Mouse (Mus musculus) neural tube, embryonic 13.5 days (tissue): ENCODE data around the gene Olfr223. TPM values are rescaled to one million over a fixed set of nuclear protein-coding genes. Genes with fewer than 3 reads are reported as not detected.

Experiments used
- ATAC-seq: fragments of 200-750 bp; cut with Nextera tagmentation; 2 replicates; pipeline ENCODE4 v1.8.0; 2017; ENCODE audit warnings: low read depth, mild to moderate bottlenecking, moderate TSS enrichment, moderate library complexity
- H3K27ac ChIP-seq: fragments of 300-500 bp; sonication (generic); replicated peaks from 2 replicates; pipeline ENCODE4 v1.5.1; 2015; ENCODE audit warnings: moderate library complexity, mild to moderate bottlenecking, inconsistent platforms
- H3K27me3 ChIP-seq: fragments of 300-500 bp; sonication (generic); 2 replicates; pipeline ENCODE4 v1.6.1; 2015; ENCODE audit warnings: mild to moderate bottlenecking, inconsistent platforms
- H3K36me3 ChIP-seq: fragments of 300-500 bp; sonication (generic); 2 replicates; pipeline ENCODE4 v1.6.1; 2015; ENCODE audit warnings: mild to moderate bottlenecking, inconsistent platforms
- H3K4me1 ChIP-seq: fragments of 300-500 bp; sonication (generic); replicated peaks from 2 replicates; pipeline ENCODE4 v1.6.1; 2015; ENCODE audit warnings: inconsistent platforms
- H3K4me2 ChIP-seq: fragments of 300-500 bp; sonication (generic); 2 replicates; pipeline ENCODE4 v1.6.1; 2015; ENCODE audit warnings: inconsistent platforms, mild to moderate bottlenecking, moderate library complexity
- H3K4me3 ChIP-seq: fragments of 300-500 bp; sonication (generic); 2 replicates; pipeline ENCODE4 v1.5.1; 2015; ENCODE audit warnings: mild to moderate bottlenecking, inconsistent platforms
- H3K9ac ChIP-seq: fragments of 300-500 bp; sonication (generic); 2 replicates; pipeline ENCODE4 v1.6.1; 2015; ENCODE audit warnings: moderate library complexity, mild to moderate bottlenecking, inconsistent platforms
- H3K9me3 ChIP-seq: fragments of 300-500 bp; sonication (generic); 2 replicates; pipeline ENCODE4 v1.6.1; 2016; ENCODE audit warnings: inconsistent platforms
- WGBS: fragments of 180-500 bp; shearing (Covaris S2); methylation state at CpG from one replicate; pipeline ENCODE4 v1.1.7; 2015; 5-methylcytosine and 5-hydroxymethylcytosine counted together
- polyA plus RNA-seq: library from polyadenylated mRNA; unstranded; fragments of >200 nt; fragmentation: Nextera tagmentation; extraction: Ambion mirVana; gene quantifications from 2 replicates; pipeline ENCODE4 v1.2.1, GENCODE M21; 2015

Olfr223 gene
- polyA plus RNA-seq = not detected in 2 replicates

DNA sequence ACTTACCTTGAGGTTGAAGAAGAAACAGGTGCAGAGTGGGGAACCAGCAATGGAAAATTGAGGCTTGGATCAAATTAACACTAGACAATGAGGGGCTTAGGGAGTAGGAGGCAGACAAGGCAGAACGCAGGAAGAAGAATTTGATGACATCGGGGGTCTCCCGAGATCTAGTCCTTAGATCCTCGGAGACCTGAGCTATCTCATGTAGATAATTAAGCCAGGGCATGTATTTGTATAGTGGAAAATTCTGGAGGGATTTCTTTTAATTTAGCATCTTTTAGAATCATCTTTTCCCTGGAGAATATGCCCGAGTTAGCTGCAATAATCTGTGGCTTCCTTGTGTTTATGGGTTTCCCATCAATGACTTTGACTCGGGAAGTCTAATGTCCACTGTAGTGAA, at the start of gene Olfr223:
Olfr223 (minus strand) TSS at position 101 of the 400 bp plus-strand sequence.
- 81% methylated on average over 6 of the region's 6 CpGs for WGBS
- no peak for ATAC-seq
- Histone ChIP-seq H3K9me3 (no peaks in the 10 kb centered on the region), H3K4me2 (no peak within 1 kb of the TSS), H3K27ac (no peak within 1 kb of the TSS), H3K4me1 (no peaks in the 10 kb centered on the region), H3K4me3 (no peak within 1 kb of the TSS), H3K36me3 (no peaks in the 10 kb centered on the region), H3K27me3 (no peaks in the 10 kb centered on the region), H3K9ac (no peak within 1 kb of the TSS)

DNA sequence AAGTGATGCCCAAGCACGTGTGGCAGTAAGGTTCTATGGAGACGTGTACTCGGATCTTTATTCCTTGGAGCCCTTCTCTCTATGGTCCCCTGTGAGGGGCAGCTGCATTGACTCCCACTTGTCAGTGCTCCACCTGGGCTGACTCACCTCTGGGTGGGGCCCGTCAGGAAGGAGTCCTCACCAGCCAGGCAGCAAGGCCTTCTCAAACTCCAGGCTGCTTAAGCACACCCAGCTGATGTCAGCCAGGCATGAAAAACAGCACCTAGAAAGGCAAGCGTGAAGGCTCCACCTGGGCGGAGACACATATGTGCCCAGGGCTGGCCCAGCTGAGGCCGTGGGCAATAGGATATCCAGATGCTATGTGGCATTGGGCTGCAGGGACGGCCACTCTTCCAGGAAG, 49.3 kb upstream of the Olfr223 start:
- WGBS = 84% methylated on average over 8 of the region's 8 CpGs
- no peak for ATAC-seq
- H3K27ac ChIP-seq = no peak overlapping the region
- H3K4me2 ChIP-seq = no peak overlapping the region
- no peak overlapping the region for H3K9ac ChIP-seq
- H3K4me1 ChIP-seq = no peaks in the 10 kb centered on the region
- no peaks in the 10 kb centered on the region for H3K27me3 ChIP-seq
- no peaks in the 10 kb centered on the region for H3K36me3 ChIP-seq
- no peak overlapping the region for H3K4me3 ChIP-seq
- H3K9me3 ChIP-seq = no peaks in the 10 kb centered on the region

DNA sequence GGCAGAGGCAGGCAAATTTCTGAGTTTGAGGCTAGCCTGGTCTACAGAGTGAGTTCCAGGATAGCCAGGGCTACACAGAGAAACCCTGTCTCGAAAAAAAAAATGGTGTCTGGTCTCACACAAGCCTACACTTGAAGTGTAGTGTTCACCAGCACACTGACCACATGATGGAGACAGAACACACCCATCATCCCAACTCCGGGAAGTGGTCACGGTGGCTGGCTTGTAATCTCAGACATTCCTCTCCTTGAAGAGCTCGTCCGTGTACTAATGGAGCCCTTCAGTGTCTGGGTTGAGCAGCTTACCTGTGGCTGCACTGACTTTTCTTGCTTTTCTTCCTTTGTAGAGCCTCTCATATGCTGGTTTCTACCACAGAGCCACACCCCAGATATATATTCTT, 48.1 kb upstream of the Olfr223 start:
- Histone ChIP-seq H3K27ac (no peak overlapping the region), H3K4me1 (no peaks in the 10 kb centered on the region), H3K4me3 (no peak overlapping the region), H3K9me3 (no peaks in the 10 kb centered on the region), H3K9ac (no peak overlapping the region), H3K4me2 (no peak overlapping the region), H3K27me3 (no peaks in the 10 kb centered on the region), H3K36me3 (no peaks in the 10 kb centered on the region)
- ATAC-seq = no peak
- 83% methylated on average over 5 of the region's 5 CpGs for WGBS

DNA sequence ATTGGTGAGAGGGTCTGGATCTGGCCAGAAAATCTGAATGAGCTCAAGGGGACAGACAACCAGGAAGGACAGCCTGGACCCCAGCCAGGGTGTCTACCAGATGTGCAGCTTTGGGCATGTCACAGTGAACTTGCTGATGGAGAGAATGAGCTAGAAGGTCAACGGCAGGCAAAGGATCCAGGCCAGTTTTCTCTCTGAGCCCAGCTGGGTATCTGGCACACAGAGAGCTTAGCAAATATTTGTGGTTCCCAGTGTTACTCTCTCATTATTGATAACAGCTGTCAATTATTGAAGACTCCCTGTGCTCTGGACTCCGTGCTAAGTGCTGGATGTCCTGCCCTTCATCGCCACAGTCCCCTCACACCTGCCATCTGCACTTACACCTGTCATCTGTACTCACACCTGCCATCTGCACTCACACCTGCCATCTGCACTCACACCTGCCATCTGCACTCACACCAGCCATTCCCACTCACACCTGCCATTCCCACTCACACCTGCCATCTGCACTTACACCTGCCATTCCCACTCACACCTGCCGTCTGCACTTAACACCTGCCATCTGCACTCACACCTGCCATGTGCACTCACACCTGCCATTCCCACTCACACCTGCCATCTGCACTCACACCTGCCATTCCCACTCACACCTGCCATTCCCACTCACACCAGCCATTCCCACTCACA, 47.0 kb upstream of the Olfr223 start:
- H3K36me3 ChIP-seq = no peaks in the 10 kb centered on the region

DNA sequence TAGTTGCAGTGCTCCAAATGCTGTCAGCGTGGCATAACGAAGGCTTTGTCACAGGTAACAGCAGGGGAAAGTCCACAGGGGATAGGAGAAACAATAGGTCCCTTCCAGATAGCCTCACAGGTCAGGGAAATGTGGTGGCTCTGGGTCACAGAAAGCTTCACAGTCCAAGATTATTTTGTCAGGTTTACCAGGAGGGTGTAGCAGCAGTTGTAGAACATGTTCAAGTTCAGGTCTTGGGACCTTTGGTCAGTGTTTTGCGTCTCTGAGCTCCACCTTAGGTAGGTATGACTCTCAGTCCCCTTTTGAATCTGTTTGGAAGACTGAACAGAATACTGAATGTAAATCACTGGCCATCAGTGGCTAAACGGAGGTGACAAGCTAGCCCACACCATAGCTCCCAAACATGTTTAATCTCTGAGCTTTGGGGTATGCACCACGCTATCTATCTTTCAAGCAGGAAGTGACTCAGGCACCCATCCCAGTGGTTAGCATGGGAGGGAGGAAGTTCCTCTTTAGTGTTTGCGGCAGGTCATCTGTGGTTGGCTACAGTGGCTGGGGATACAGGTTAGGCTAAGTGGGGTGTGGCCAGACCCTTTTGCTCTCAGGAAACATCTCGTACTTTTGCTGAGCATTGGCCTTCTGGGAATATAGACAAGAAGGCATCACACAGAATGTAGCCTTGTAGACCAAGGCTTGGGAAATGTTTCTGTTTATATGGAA, 43.8 kb upstream of the Olfr223 start:
- H3K27me3 ChIP-seq = no peaks in the 10 kb centered on the region
- no peak for ATAC-seq
- WGBS = 80% methylated on average over 7 of the region's 7 CpGs
- no peak overlapping the region for H3K27ac ChIP-seq
- no peaks in the 10 kb centered on the region for H3K4me1 ChIP-seq
- no peak overlapping the region for H3K4me2 ChIP-seq
- H3K9ac ChIP-seq = no peak overlapping the region
- no peaks in the 10 kb centered on the region for H3K9me3 ChIP-seq
- H3K4me3 ChIP-seq = no peak overlapping the region
- H3K36me3 ChIP-seq = no peaks in the 10 kb centered on the region

More for the DNA sequence above, 47.0 kb upstream of the Olfr223 start:
- H3K4me2 ChIP-seq = no peak overlapping the region
- H3K4me3 ChIP-seq = no peak overlapping the region
- H3K4me1 ChIP-seq = no peaks in the 10 kb centered on the region
- 86% methylated on average over 4 of the region's 4 CpGs for WGBS
- H3K27ac ChIP-seq = no peak overlapping the region
- no peak overlapping the region for H3K9ac ChIP-seq
- no peaks in the 10 kb centered on the region for H3K27me3 ChIP-seq
- ATAC-seq = no peak
- H3K9me3 ChIP-seq = no peaks in the 10 kb centered on the region

DNA sequence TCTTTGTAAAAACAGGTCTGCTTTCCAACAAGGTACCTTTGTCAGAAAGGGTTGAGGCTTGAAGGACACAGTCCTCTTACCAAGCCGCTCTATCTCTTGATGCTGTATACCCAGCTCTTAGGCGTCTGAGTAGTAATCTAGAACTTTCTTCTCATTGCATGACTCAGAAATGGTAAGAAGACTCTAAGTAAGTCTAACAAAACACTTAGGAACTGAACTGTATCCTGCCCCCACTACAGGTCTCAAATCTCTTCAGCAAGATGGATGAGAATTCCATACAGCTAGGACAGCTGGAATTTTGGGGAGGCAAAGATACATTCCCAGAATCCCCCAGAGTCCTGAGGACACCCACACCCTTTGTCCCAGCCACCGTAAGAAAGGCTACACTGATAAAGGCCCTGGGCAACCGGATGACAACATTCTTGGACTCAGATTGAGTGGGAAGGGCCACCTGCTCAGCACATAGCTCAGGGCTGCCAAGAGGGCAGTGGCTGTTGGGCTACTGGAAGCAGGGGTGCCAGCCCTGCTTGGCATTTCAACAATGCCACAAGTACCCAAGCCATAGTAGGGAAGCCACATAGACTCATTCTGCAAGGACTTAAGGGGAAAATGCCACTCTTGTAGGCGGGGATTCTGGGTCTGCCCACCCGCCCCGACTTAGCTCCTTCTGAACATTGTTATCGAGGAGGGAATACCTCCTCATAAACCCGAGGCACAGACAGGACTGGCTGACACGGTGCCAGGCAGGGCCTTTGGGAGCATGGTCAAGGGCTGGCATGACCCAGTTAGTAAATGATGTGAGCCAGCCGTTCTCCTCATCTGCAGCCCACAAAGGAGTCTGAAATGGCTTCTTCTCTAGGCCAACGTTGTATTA, 43.0 kb upstream of the Olfr223 start:
- WGBS = 83% methylated on average over 12 of the region's 12 CpGs
- H3K9ac ChIP-seq = no peak overlapping the region
- ATAC-seq = no peak
- H3K9me3 ChIP-seq = no peaks in the 10 kb centered on the region
- no peaks in the 10 kb centered on the region for H3K27me3 ChIP-seq
- no peaks in the 10 kb centered on the region for H3K36me3 ChIP-seq
- no peak overlapping the region for H3K4me3 ChIP-seq
- H3K27ac ChIP-seq = no peak overlapping the region
- H3K4me1 ChIP-seq = no peaks in the 10 kb centered on the region
- H3K4me2 ChIP-seq = no peak overlapping the region

DNA sequence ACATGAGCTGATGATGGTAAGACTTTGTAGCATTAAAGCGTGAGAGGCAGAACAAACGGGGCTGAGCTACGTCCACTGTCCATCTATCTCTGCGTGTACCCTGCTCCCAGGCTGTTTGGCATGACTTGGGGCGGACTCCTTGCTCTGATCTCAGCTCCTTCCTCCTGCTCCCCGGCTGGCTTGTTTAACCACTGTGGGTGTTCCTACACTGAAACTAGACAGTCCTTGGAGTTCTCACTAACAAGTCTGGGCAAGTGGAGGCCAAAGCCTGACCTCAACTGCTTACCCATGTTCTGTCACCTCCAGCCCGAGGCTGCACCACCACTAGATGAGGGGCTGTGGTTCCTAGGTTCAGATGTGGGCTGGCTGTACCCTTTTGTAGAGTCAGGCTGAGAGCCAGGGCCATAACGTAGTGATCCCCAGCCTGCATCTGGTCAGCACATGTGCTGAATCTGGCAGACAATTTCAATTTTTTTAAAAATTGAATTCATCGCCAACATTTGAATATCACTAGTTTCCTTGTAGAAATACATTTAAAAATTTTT, 42.2 kb upstream of the Olfr223 start:
- H3K27ac ChIP-seq = no peak overlapping the region
- ATAC-seq = no peak
- H3K4me1 ChIP-seq = no peaks in the 10 kb centered on the region
- H3K4me3 ChIP-seq = no peak overlapping the region
- no peaks in the 10 kb centered on the region for H3K27me3 ChIP-seq
- H3K36me3 ChIP-seq = no peaks in the 10 kb centered on the region
- H3K9me3 ChIP-seq = no peaks in the 10 kb centered on the region
- WGBS = 78% methylated on average over 9 of the region's 9 CpGs
- no peak overlapping the region for H3K9ac ChIP-seq
- no peak overlapping the region for H3K4me2 ChIP-seq

DNA sequence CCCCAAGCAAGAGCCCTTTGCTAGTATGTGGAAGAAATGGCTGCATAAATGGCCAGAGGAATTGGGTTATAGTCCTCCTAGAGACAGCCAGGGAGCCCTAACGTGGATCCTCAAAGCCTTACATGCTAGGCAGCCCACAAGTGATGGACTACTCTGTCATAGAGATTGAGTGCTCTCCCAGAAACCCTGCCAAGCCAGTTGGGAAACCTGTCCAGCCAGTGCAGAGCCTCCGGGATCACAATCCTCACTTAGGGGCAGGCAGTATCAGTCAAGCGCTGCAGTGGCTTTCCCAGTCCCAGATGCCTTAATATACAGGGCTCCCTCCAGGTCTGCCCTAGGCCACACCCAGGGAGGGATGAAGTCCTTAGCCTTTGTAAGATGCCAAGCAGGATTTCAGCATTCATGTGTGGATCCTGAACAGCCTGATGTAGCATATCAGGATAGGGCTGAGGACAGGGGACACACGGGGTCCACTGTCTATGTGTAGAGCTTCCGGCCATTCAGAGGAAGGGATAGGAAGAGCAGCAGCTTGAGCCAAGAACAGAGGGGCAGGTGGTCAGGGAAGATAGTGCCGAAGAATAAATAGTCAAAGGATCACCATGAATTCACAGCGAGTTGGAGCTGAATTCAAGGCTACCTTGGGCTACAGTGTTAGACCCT, 41.0 kb upstream of the Olfr223 start:
- Histone ChIP-seq H3K27ac (no peak overlapping the region), H3K36me3 (no peaks in the 10 kb centered on the region), H3K9me3 (no peaks in the 10 kb centered on the region), H3K9ac (no peak overlapping the region), H3K4me3 (no peak overlapping the region), H3K27me3 (no peaks in the 10 kb centered on the region), H3K4me1 (no peaks in the 10 kb centered on the region), H3K4me2 (no peak overlapping the region)
- WGBS = 83% methylated on average over 7 of the region's 7 CpGs
- ATAC-seq = no peak

DNA sequence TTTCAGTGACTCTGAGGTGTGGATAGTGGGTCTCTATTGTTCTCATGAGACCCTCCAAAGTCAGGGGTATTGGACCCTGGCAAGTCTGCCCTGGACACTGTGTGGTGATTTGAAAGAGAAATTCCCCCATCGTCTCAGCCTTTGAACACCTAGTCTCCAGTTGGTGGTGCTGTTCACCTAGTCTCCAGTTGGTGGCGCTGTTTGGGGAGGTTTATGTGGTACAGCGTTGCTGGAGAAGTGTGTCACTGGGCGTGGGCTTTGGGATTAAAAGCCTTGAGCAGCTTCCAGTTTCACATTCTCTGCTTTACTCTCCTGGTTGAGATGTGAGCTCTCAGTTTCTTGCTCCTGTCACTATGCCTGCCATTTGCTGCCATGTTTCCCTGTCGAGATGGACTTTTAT, 39.9 kb upstream of the Olfr223 start:
- H3K9me3 ChIP-seq = no peaks in the 10 kb centered on the region
- H3K4me1 ChIP-seq = no peaks in the 10 kb centered on the region
- H3K27ac ChIP-seq = no peak overlapping the region
- H3K9ac ChIP-seq = no peak overlapping the region
- 25% methylated on average over 5 of the region's 5 CpGs for WGBS
- H3K27me3 ChIP-seq = no peaks in the 10 kb centered on the region
- no peak overlapping the region for H3K4me2 ChIP-seq
- H3K36me3 ChIP-seq = no peaks in the 10 kb centered on the region
- no peak overlapping the region for H3K4me3 ChIP-seq
- no peak for ATAC-seq

DNA sequence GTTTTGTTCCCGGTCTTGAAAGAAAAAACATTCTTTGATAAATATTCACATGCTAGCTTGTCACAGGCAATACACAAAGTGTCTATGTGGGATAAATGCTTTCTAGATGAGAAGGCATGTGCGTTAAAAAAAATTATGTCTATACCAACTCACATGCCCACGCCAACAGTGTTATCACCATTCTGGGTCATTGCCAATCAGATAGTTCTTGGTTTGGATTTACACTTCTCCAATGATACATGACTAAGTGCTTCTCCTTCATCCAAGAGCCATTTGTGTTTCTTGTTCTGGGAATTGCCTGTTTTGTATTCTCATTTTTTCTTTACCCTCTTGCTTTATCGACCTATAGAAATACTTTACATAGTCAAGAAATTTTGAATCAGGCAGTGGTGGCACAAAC, 38.9 kb upstream of the Olfr223 start:
- WGBS = 83% methylated on average over 4 of the region's 4 CpGs
- Histone ChIP-seq H3K9me3 (no peaks in the 10 kb centered on the region), H3K27ac (no peak overlapping the region), H3K4me3 (no peak overlapping the region), H3K27me3 (no peaks in the 10 kb centered on the region), H3K9ac (no peak overlapping the region), H3K4me2 (no peak overlapping the region), H3K4me1 (no peaks in the 10 kb centered on the region), H3K36me3 (no peaks in the 10 kb centered on the region)
- no peak for ATAC-seq

DNA sequence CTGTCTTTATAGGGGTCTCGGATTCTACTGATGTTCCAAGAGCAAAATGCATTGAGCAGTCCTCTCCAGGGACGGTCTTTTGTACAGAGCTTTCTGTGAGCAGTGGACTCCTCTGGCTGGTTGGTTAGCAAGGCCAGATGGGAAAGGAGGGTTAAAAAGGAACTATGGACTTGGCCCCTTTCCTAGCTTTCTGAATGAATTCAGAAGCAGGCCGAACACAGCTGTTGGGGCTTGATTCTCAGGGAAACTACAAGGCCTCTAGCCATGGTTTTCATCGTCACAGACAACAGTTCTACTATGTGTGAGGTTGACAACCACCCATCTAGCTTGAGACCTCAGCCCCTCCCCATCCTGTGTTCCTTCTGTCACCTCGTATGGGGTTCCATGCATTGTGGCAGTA, 36.8 kb upstream of the Olfr223 start:
- H3K4me1 ChIP-seq = no peaks in the 10 kb centered on the region
- no peaks in the 10 kb centered on the region for H3K36me3 ChIP-seq
- H3K4me2 ChIP-seq = no peak overlapping the region
- no peak overlapping the region for H3K4me3 ChIP-seq
- H3K27ac ChIP-seq = no peak overlapping the region
- H3K27me3 ChIP-seq = no peaks in the 10 kb centered on the region
- ATAC-seq = no peak
- no peaks in the 10 kb centered on the region for H3K9me3 ChIP-seq
- 69% methylated on average over 5 of the region's 5 CpGs for WGBS
- H3K9ac ChIP-seq = no peak overlapping the region
